Mouse (Mus musculus) embryo, embryonic 11.5 days (tissue): ENCODE data around the gene Spata31d1a.

ENCODE experiments used
- DNase-seq: peaks from one replicate; pipeline ENCODE4 v3.0.0-alpha.2; 2012; ENCODE audit warnings: low read depth, low spot score

Spata31d1a gene

GRCm38 (mm10) chr13:59667763-59668162 lies 42.4 kb downstream of the Spata31d1a start:
- DNase-seq, result no peak

GRCm38 (mm10) chr13:59663939-59664712 lies 46.0 kb downstream of the Spata31d1a start:
- DNase-seq, result no peak

- no peak for DNase-seq
These were observed 48.2 kb downstream of the Spata31d1a start for GRCm38 (mm10) chr13:59661966-59662365.

GRCm38 (mm10) chr13:59661387-59661786 lies 48.7 kb downstream of the Spata31d1a start:
- no peak for DNase-seq

GRCm38 (mm10) chr13:59660371-59660770 lies 49.8 kb downstream of the Spata31d1a start:
- no peak for DNase-seq

- DNase-seq, result no peak
These were observed 52.3 kb downstream of the Spata31d1a start for GRCm38 (mm10) chr13:59657781-59658180.

GRCm38 (mm10) chr13:59656975-59657388 lies 53.1 kb downstream of the Spata31d1a start:
- DNase-seq, result no peak

- DNase-seq, result no peak
These were observed 53.8 kb downstream of the Spata31d1a start for GRCm38 (mm10) chr13:59656316-59656832.

GRCm38 (mm10) chr13:59655718-59656315 lies 54.3 kb downstream of the Spata31d1a start:
- DNase-seq, result no peak

- DNase-seq, result no peak
These were observed 55.7 kb downstream of the Spata31d1a start for GRCm38 (mm10) chr13:59654465-59654864.

GRCm38 (mm10) chr13:59653136-59653535 lies 57.0 kb downstream of the Spata31d1a start:
- no peak for DNase-seq

- no peak for DNase-seq
These were observed 57.5 kb downstream of the Spata31d1a start for GRCm38 (mm10) chr13:59652651-59653050.
